Mouse (Mus musculus) testis, adult 2 months (tissue): Measurements from ENCODE around the gene Mical3.

ENCODE experiments used
- CTCF ChIP-seq: fragments of 200-500 bp; IDR thresholded peaks from 2 replicates; pipeline ENCODE4 v1.5.1; 2012; ENCODE audit warnings: low read depth, mild to moderate bottlenecking, inconsistent platforms, low read length, moderate library complexity; ENCODE audit not compliant: control insufficient read depth, insufficient read depth, insufficient replicate concordance
- POLR2A ChIP-seq: fragments of 200-500 bp; IDR thresholded peaks from 2 replicates; pipeline ENCODE4 v1.6.1; 2012; ENCODE audit warnings: low read depth, mild to moderate bottlenecking, inconsistent platforms, low read length, moderate library complexity; ENCODE audit not compliant: control insufficient read depth

- TF ChIP-seq POLR2A (no peak), CTCF (no peak)
These were observed 31.8 kb upstream of the Mical3 start for GRCm38 (mm10) chr6:121162616-121163015.
